Mouse (Mus musculus) lung, postnatal 36 days (tissue): ENCODE results near the gene Rfesd.

Experiments used
- DNase-seq: peaks from one replicate; pipeline ENCODE4 v3.0.0; 2022; ENCODE audit warnings: mixed read lengths

Rfesd gene

GRCm38 (mm10) chr13:75976649-75977048 is 41.9 kb downstream of the Rfesd start:
- no peak for DNase-seq

GRCm38 (mm10) chr13:75976218-75976617 is 42.3 kb downstream of the Rfesd start:
- no peak for DNase-seq

- DNase-seq = no peak
Observed at GRCm38 (mm10) chr13:75975629-75976028, 42.9 kb downstream of the Rfesd start.

- DNase-seq = no peak
Observed at GRCm38 (mm10) chr13:75974481-75974880, 44.0 kb downstream of the Rfesd start.

GRCm38 (mm10) chr13:75966850-75967249 is 51.7 kb downstream of the Rfesd start, which contains the start of gene Spata9:
TSS of gene Spata9 (plus strand) at chr13:75967150.
- DNase-seq = no peak

- no peak for DNase-seq
Observed at GRCm38 (mm10) chr13:75955357-75955992, 63.0 kb downstream of the Rfesd start.
